Mouse (Mus musculus) heart, postnatal 4 days (tissue): ENCODE results near the gene Lin28b. TPM values are rescaled to one million over a fixed set of nuclear protein-coding genes. Genes with fewer than 3 reads are reported as not detected.

Experiments used
- total RNA-seq, 2 experiments: library from RNA; stranded (reverse); gene quantifications; 2 replicates each; pipeline ENCODE4 v1.2.3; 2021

The Lin28b gene
- total RNA-seq, 2 experiments from 2014 or later = 0.74 TPM

Other genes with a start within 250 kb of the Lin28b start
- gene Bves, start 150.6 kb downstream of the Lin28b start, total RNA-seq = 10 to 100 TPM; 83.4 to 85.3 TPM
- gene Hace1, start 91.4 kb upstream of the Lin28b start, total RNA-seq = 10 to 100 TPM; 13.9 to 14.5 TPM